Mouse (Mus musculus): ENCODE measurements at regions not wholly inside any gene's neighbourhood (a gene's known extent, or its start where the extent isn't known, plus 50 kb on each side); places are given as distances from the start of the nearest gene placed in this dataset.

- DNase-seq, result no peak
- peaks cover 26% of the 10 kb centered on the region for H3K4me1 ChIP-seq (replicated peaks; ENCODE audit: control insufficient read depth, insufficient read depth, low read length)
- no peaks in the 10 kb centered on the region for H3K27me3 ChIP-seq (ENCODE audit: control insufficient read depth, insufficient read depth, low read length)
- no peak overlapping the region for H3K27ac ChIP-seq (ENCODE audit: control insufficient read depth, insufficient read depth, low read length)
- H3K4me3 ChIP-seq (ENCODE audit: control insufficient read depth, insufficient read depth, low read length), result no peak overlapping the region
- no peaks in the 10 kb centered on the region for H3K36me3 ChIP-seq (ENCODE audit: control insufficient read depth, insufficient read depth, low read length)
- 94% methylated on average over 12 of the region's 12 CpGs for WGBS
- TF ChIP-seq POLR2A (IDR thresholded peaks at IDR 0.05; ENCODE audit: control insufficient read depth, extremely low read depth, insufficient read depth, low read length, poor library complexity) (no peak), CTCF (IDR thresholded peaks at IDR 0.05; ENCODE audit: borderline replicate concordance, control insufficient read depth, extremely low read depth, insufficient read depth, low read length, poor library complexity) (no peak)
Measured at GRCm38 (mm10) chr2:170294657-170295056, 133.0 kb downstream of the Bcas1 start.

DNA sequence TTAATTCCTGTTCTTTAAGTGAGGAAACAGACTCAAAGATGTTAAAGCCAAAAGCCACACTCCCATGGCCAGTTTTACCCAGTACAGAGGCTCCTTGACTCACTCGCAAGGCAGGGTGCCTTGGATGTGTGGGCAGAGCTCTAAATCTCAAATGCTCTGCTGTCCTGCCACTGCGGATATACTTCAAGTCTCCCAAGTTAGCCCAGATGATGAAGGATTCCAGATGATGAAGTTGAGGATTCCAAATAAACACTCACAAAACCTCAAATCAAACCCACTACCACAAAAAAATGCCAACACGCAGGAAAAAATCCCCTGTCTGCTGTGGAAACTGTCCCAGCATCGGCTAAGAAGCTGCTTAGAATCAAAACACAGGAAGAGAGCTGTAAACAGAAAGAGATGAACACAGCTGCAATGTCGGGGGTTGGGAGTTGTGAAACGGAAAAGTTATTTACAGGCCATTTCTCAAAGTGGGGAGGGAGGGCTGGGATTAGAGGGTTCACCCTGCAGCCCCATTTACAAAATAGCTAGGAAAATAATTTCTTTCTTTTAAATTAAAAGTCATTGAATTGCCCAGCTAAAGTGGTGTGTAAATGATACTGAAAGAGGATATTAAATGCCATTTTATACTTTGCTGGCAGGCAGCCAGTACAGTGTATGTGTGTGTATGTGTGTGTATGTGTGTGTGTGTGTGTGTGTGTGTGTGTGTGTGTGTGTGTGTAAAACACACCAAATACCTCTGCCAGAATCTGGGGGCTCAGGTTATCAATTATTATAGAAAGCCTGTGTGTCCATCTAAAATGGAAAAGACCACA lies 135.6 kb downstream of the Bcas1 start:
- Histone ChIP-seq H3K4me3 (ENCODE audit: control insufficient read depth, insufficient read depth, low read length) (no peak overlapping the region), H3K27me3 (ENCODE audit: control insufficient read depth, insufficient read depth, low read length) (no peaks in the 10 kb centered on the region), H3K36me3 (ENCODE audit: control insufficient read depth, insufficient read depth, low read length) (no peaks in the 10 kb centered on the region), H3K27ac (ENCODE audit: control insufficient read depth, insufficient read depth, low read length) (peak overlapping the region; percentile 92), H3K4me1 (replicated peaks; ENCODE audit: control insufficient read depth, insufficient read depth, low read length) (peaks cover 45% of the 10 kb centered on the region)
- 2% methylated on average over 6 of the region's 6 CpGs for WGBS
- DNase-seq, result peak; percentile 45
- TF ChIP-seq POLR2A (IDR thresholded peaks at IDR 0.05; ENCODE audit: control insufficient read depth, extremely low read depth, insufficient read depth, low read length, poor library complexity) (no peak), CTCF (IDR thresholded peaks at IDR 0.05; ENCODE audit: borderline replicate concordance, control insufficient read depth, extremely low read depth, insufficient read depth, low read length, poor library complexity) (no peak)

- DNase-seq, result no peak
- Histone ChIP-seq H3K4me1 (replicated peaks; ENCODE audit: control insufficient read depth, insufficient read depth, low read length) (peaks cover 45% of the 10 kb centered on the region), H3K27ac (ENCODE audit: control insufficient read depth, insufficient read depth, low read length) (peak overlapping the region; percentile 72; the same call in 1 of the 2 replicates), H3K4me3 (ENCODE audit: control insufficient read depth, insufficient read depth, low read length) (no peak overlapping the region), H3K36me3 (ENCODE audit: control insufficient read depth, insufficient read depth, low read length) (no peaks in the 10 kb centered on the region), H3K27me3 (ENCODE audit: control insufficient read depth, insufficient read depth, low read length) (no peaks in the 10 kb centered on the region)
- 81% methylated on average over 9 of the region's 9 CpGs for WGBS
- TF ChIP-seq CTCF (IDR thresholded peaks at IDR 0.05; ENCODE audit: borderline replicate concordance, control insufficient read depth, extremely low read depth, insufficient read depth, low read length, poor library complexity) (no peak), POLR2A (IDR thresholded peaks at IDR 0.05; ENCODE audit: control insufficient read depth, extremely low read depth, insufficient read depth, low read length, poor library complexity) (no peak)
Measured at GRCm38 (mm10) chr2:170289378-170289960, 138.2 kb downstream of the Bcas1 start.

- peaks cover 45% of the 10 kb centered on the region for H3K4me1 ChIP-seq (replicated peaks; ENCODE audit: control insufficient read depth, insufficient read depth, low read length)
- no peak for TF ChIP-seq CTCF (IDR thresholded peaks at IDR 0.05; ENCODE audit: borderline replicate concordance, control insufficient read depth, extremely low read depth, insufficient read depth, low read length, poor library complexity)
- TF ChIP-seq POLR2A (IDR thresholded peaks at IDR 0.05; ENCODE audit: control insufficient read depth, extremely low read depth, insufficient read depth, low read length, poor library complexity), result no peak
- H3K36me3 ChIP-seq (ENCODE audit: control insufficient read depth, insufficient read depth, low read length), result no peaks in the 10 kb centered on the region
- no peak overlapping the region; the same call in 1 of the 2 replicates for H3K27ac ChIP-seq (ENCODE audit: control insufficient read depth, insufficient read depth, low read length)
- H3K4me3 ChIP-seq (ENCODE audit: control insufficient read depth, insufficient read depth, low read length), result no peak overlapping the region
- no peak for DNase-seq
- no peaks in the 10 kb centered on the region for H3K27me3 ChIP-seq (ENCODE audit: control insufficient read depth, insufficient read depth, low read length)
- WGBS, result 97% methylated on average over 7 of the region's 7 CpGs
Measured at GRCm38 (mm10) chr2:170288787-170289186, 138.9 kb downstream of the Bcas1 start.

DNA sequence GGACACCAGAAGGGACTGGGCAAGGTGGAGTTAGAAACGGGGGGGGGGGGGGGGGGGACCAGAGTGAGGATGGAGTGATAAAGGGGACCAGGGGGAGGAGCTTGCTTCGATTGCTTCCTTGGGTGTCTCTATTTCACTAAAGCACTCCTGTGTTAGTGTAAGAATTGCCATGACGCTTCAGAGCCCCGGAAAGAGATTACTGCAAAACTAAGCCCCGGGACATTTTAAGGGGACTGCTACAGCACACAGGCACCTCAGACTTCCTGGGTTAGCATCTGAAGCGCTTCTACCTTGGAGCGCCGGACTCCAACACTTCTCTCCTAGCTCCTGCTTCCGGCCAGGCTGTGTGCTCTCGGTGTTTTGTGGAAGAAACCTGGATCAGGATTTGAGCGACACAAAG lies 139.4 kb downstream of the Bcas1 start:
- TF ChIP-seq POLR2A (IDR thresholded peaks at IDR 0.05; ENCODE audit: control insufficient read depth, extremely low read depth, insufficient read depth, low read length, poor library complexity), result no peak
- TF ChIP-seq CTCF (IDR thresholded peaks at IDR 0.05; ENCODE audit: borderline replicate concordance, control insufficient read depth, extremely low read depth, insufficient read depth, low read length, poor library complexity), result no peak
- 60% methylated on average over 11 of the region's 11 CpGs for WGBS
- Histone ChIP-seq H3K36me3 (ENCODE audit: control insufficient read depth, insufficient read depth, low read length) (no peaks in the 10 kb centered on the region), H3K4me3 (ENCODE audit: control insufficient read depth, insufficient read depth, low read length) (no peak overlapping the region), H3K27me3 (ENCODE audit: control insufficient read depth, insufficient read depth, low read length) (no peaks in the 10 kb centered on the region), H3K27ac (ENCODE audit: control insufficient read depth, insufficient read depth, low read length) (peak overlapping the region; percentile 33), H3K4me1 (replicated peaks; ENCODE audit: control insufficient read depth, insufficient read depth, low read length) (peaks cover 43% of the 10 kb centered on the region)
- peak; percentile 40 for DNase-seq

DNA sequence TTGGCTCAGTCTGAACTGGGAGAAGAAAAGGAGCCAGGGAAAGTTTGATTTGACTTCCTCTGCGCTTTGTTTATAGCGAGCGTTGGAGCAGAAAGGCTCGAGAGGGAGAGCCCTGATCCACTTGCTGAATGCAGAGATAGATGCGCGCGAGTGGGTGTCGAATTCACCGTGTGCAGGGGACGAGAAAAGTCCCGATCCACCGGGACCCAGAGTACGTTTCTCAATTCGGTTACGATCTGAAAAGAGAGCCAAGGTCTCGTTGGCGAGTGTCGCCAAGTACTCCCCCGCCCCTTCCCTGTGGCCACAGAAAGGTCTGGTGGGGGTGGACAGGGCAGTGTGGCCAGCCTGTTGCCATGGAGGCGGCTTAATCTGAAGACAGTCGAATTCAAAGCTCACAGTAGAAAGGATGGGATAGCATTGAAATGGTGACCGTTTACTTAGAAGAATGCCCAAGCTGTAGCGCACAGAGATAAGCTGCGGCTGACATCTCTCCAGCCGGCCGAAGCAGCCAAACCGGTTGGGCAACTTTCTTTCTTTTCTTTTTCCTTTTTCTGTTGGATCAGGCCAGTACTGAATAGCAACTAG lies 139.5 kb upstream of the Zfp217 start:
- H3K27ac ChIP-seq (ENCODE audit: control insufficient read depth, insufficient read depth, low read length), result no peak overlapping the region
- no peak overlapping the region for H3K4me3 ChIP-seq (ENCODE audit: control insufficient read depth, insufficient read depth, low read length)
- H3K4me1 ChIP-seq (replicated peaks; ENCODE audit: control insufficient read depth, insufficient read depth, low read length), result peaks cover 38% of the 10 kb centered on the region
- WGBS, result 35% methylated on average over 27 of the region's 27 CpGs
- H3K27me3 ChIP-seq (ENCODE audit: control insufficient read depth, insufficient read depth, low read length), result no peaks in the 10 kb centered on the region
- no peaks in the 10 kb centered on the region for H3K36me3 ChIP-seq (ENCODE audit: control insufficient read depth, insufficient read depth, low read length)
- no peak for DNase-seq
- no peak for TF ChIP-seq POLR2A (IDR thresholded peaks at IDR 0.05; ENCODE audit: control insufficient read depth, extremely low read depth, insufficient read depth, low read length, poor library complexity)
